Mouse (Mus musculus) small intestine, adult 2 months (tissue): ENCODE results near the gene Fam71a.

Experiments
- CTCF ChIP-seq: fragments of 200-500 bp; IDR thresholded peaks from 2 replicates; pipeline ENCODE4 v1.5.1; 2012; ENCODE audit warnings: low read depth, mild to moderate bottlenecking, control low read depth, inconsistent platforms, low read length, moderate library complexity, mixed read lengths; ENCODE audit not compliant: insufficient replicate concordance, insufficient read length; ENCODE audit errors: extremely low read depth
- POLR2A ChIP-seq: fragments of 200-500 bp; IDR thresholded peaks from 2 replicates; pipeline ENCODE4 v1.6.1; 2012; ENCODE audit warnings: low read depth, mild to moderate bottlenecking, control low read depth, inconsistent platforms, low read length, moderate library complexity

- no peak for TF ChIP-seq CTCF
- no peak for TF ChIP-seq POLR2A
Measured at GRCm38 (mm10) chr1:191181469-191182259, 17.0 kb upstream of the Fam71a start.
